Mouse (Mus musculus) E14TG2a.4 (cell line): ENCODE measurements around the gene Nipal3.
A peak's percentile ranks its signal among the peaks of the same experiment; 100 is the strongest.

Experiments
- H3K27me3 ChIP-seq: 2 replicates; pipeline ENCODE4 v1.6.1; 2014; ENCODE audit warnings: low read length, control low read depth; ENCODE audit not compliant: insufficient read depth
- H3K36me3 ChIP-seq: 2 replicates; pipeline ENCODE4 v1.6.1; 2014; ENCODE audit warnings: low read length, control low read depth; ENCODE audit not compliant: insufficient read depth
- H3K4me1 ChIP-seq: replicated peaks from 2 replicates; pipeline ENCODE4 v1.6.1; 2014; ENCODE audit warnings: low read depth, low read length, control low read depth
- H3K4me3 ChIP-seq: replicated peaks from 2 replicates; pipeline ENCODE4 v1.5.1; 2014; ENCODE audit warnings: mild to moderate bottlenecking, low read length
- H3K9me3 ChIP-seq: 2 replicates; pipeline ENCODE4 v1.6.1; 2014; ENCODE audit warnings: low read length, control low read depth
- CTCF ChIP-seq: conservative IDR thresholded peaks from 2 replicates; pipeline ENCODE4 v1.5.1; 2014; ENCODE audit warnings: low read length
- NANOG ChIP-seq: IDR thresholded peaks from 2 replicates; pipeline ENCODE4 v1.6.1; 2014; ENCODE audit warnings: borderline replicate concordance, low read length, mixed read lengths
- POU5F1 ChIP-seq: IDR thresholded peaks from 2 replicates; pipeline ENCODE4 v1.6.1; 2014; ENCODE audit warnings: low read length, borderline replicate concordance

The Nipal3 gene

DNA sequence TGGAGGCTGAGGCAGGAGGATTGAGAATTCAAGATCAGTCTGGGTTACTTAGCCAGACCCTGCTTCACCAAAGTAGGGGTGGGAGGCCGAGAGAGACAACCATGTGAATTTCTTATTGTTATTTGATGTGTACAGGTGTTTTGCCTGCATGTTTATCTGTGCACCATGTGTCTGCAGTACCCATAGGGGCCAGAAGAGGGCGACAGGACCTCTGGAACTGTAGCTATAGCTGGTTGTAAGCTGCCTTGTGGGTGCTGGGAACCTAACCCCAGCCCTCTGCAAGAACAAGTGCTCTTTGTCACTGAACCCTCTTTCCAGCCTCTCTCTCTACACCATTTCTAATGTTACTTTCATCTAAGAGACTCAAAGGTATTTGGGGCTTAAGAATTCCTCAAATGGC is 35.4 kb upstream of the Nipal3 start:
- Histone ChIP-seq H3K36me3 (no peaks in the 10 kb centered on the region), H3K9me3 (peaks cover 12% of the 10 kb centered on the region), H3K27me3 (peaks cover 17% of the 10 kb centered on the region), H3K4me1 (peaks cover 75% of the 10 kb centered on the region), H3K4me3 (no peak overlapping the region)
- TF ChIP-seq POU5F1 (no peak), CTCF (peak; percentile 51)

GRCm38 (mm10) chr4:135526039-135526710 is 31.3 kb upstream of the Nipal3 start:
- peaks cover 57% of the 10 kb centered on the region for H3K4me1 ChIP-seq
- H3K36me3 ChIP-seq: no peaks in the 10 kb centered on the region
- peaks cover 23% of the 10 kb centered on the region for H3K27me3 ChIP-seq
- peaks cover 12% of the 10 kb centered on the region for H3K9me3 ChIP-seq
- H3K4me3 ChIP-seq: peak overlapping the region; percentile 60; the same call in 1 of the 2 replicates
- TF ChIP-seq NANOG: no peak
- no peak for TF ChIP-seq POU5F1
- TF ChIP-seq CTCF: no peak

GRCm38 (mm10) chr4:135525057-135525456 is 30.2 kb upstream of the Nipal3 start:
- no peak for TF ChIP-seq POU5F1
- no peak for TF ChIP-seq NANOG
- no peak for TF ChIP-seq CTCF
- Histone ChIP-seq H3K4me3 (peak overlapping the region; percentile 60), H3K4me1 (peaks cover 63% of the 10 kb centered on the region), H3K27me3 (peaks cover 17% of the 10 kb centered on the region), H3K9me3 (peaks cover 4% of the 10 kb centered on the region), H3K36me3 (no peaks in the 10 kb centered on the region)

- Histone ChIP-seq H3K4me3 (no peak overlapping the region), H3K36me3 (no peaks in the 10 kb centered on the region), H3K4me1 (peaks cover 59% of the 10 kb centered on the region), H3K9me3 (no peaks in the 10 kb centered on the region), H3K27me3 (peaks cover 17% of the 10 kb centered on the region)
- TF ChIP-seq POU5F1 (no peak), NANOG (no peak), CTCF (no peak)
Measured at GRCm38 (mm10) chr4:135523939-135524338, 29.1 kb upstream of the Nipal3 start.

DNA sequence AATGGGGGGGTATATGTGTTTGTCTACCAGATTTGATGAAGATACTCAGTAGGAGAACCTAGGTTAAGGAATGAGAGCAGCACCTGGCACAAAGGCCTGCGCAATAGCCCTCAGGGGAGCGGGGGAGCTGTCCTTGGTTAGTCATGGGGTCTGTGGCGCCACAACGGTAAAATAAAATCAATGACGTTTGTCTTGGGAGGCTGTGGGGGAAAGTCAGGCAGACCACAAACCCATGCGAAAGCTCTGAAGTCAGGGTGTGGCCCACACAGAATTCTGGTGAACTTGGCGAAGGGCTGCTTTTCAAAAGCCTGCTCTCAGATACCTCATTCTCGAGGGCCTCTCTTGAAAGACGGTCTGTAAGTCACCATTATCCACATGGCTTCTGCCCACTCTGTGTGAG is 25.6 kb upstream of the Nipal3 start:
- TF ChIP-seq NANOG (no peak), CTCF (no peak), POU5F1 (no peak)
- Histone ChIP-seq H3K9me3 (no peaks in the 10 kb centered on the region), H3K36me3 (no peaks in the 10 kb centered on the region), H3K4me3 (no peak overlapping the region), H3K4me1 (peaks cover 62% of the 10 kb centered on the region), H3K27me3 (peaks cover 8% of the 10 kb centered on the region)

DNA sequence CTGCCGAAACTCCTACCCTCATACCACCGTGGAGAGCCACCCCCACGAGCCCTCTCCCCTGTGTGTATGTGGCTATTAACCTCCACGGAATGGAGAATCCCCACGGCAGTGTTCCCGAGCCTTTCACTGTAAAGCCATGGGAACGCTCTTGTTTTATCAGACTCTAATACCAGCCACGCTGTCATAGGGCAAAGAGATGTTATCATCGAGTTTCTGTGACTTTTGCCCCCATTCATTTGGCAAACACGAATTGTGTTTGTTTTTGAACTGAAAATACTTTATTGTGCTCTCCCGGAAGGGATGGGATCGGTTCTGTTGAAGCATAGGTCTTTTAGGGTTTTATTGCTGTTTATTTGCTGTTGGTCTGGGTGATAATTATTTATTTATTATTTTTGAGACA is 23.3 kb upstream of the Nipal3 start:
- H3K27me3 ChIP-seq: peaks cover 2% of the 10 kb centered on the region; the same call in 1 of the 2 replicates
- no peak overlapping the region for H3K4me3 ChIP-seq
- TF ChIP-seq CTCF: no peak
- no peak for TF ChIP-seq POU5F1
- no peak for TF ChIP-seq NANOG

DNA sequence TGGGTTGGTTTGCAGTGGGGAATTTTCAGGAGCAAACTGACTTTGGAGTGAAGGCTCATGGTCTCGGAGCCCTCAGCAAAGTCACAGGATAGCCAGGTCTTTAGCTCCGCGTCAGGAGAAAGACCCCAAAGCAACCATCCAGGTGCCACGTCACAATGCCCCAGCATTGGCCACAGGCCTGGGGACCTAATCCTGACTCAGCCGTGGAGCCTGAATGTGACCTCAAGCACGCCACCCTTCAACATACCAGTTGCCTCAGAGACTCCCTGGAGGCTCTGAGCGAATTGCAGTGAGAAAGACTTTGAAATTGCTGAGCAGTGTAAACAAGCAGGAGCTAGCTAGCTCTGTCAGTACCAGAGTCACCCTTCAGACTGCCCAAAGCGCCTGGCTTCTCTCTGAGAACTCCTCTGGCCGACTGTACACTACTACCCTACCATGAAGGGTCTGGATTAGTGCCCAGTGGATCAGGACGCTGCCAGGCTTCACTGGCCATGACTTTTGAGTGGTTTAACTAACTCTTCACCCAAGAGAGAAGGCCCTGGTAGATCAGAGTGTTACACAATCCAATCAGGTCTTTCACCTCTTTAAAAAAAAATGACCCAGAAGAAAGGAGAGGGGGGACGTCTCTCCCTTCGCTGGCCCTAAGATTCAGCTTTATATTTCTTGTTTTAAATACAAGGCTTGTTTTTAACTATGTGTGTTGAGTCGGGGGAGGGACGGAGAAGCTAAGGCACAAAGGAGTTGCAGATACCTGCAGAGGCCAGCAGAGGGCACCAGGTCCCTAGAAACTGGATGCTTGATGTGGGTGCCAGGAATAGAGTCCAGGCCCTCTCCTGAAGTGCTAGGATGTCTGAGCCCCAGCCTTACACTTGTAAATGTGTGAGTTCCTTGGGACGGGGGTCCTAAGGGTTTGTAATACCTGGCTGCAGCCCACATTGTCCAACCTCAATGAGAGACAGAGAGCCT is 21.8 kb upstream of the Nipal3 start:
- Histone ChIP-seq H3K4me1 (peaks cover 61% of the 10 kb centered on the region), H3K27me3 (peaks cover 6% of the 10 kb centered on the region; the same call in 1 of the 2 replicates), H3K36me3 (no peaks in the 10 kb centered on the region), H3K4me3 (no peak overlapping the region), H3K9me3 (no peaks in the 10 kb centered on the region)
- peak; percentile 88 for TF ChIP-seq CTCF
- TF ChIP-seq NANOG: no peak

More for the DNA sequence above, 23.3 kb upstream of the Nipal3 start:
- Histone ChIP-seq H3K36me3 (no peaks in the 10 kb centered on the region), H3K4me1 (peaks cover 49% of the 10 kb centered on the region), H3K9me3 (no peaks in the 10 kb centered on the region)

GRCm38 (mm10) chr4:135514925-135515324 is 20.1 kb upstream of the Nipal3 start:
- TF ChIP-seq CTCF: no peak
- no peak for TF ChIP-seq NANOG
- TF ChIP-seq POU5F1: no peak
- Histone ChIP-seq H3K27me3 (peaks cover 23% of the 10 kb centered on the region), H3K4me1 (peaks cover 66% of the 10 kb centered on the region), H3K9me3 (no peaks in the 10 kb centered on the region), H3K4me3 (no peak overlapping the region), H3K36me3 (no peaks in the 10 kb centered on the region)
